Mouse (Mus musculus): Measurements from ENCODE around the gene Mst1. TPM values are rescaled to one million over a fixed set of nuclear protein-coding genes. Genes with fewer than 3 reads are reported as not detected.
A peak's percentile ranks its signal among the peaks of the same experiment; 100 is the strongest.

Gene Mst1
- polyA plus RNA-seq, 1 experiment from 2014 or later, result 2.2 TPM

DNA sequence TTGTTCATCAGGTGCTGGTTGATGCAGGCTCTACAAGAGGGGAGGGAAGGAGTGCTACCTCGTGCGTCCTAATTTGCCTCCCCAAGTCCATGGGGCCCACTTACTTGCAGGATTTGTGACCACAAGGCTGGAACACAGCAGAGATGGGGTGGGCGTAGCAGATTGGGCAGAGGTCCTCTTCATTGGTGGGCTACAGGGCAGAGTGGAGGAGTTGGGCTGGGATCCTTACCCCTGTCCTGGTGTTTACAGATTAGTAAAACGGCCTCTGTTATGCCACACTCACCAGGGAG, 28.4 kb upstream of the Mst1 start:
- no peaks in the 10 kb centered on the region for H3K9me3 ChIP-seq
- no peak overlapping the region for H3K9ac ChIP-seq
- H3K27me3 ChIP-seq, result no peaks in the 10 kb centered on the region
- peaks cover 57% of the 10 kb centered on the region for H3K4me1 ChIP-seq
- WGBS, result 80% methylated on average over 4 of the region's 4 CpGs
- peak overlapping the region; percentile 61; the same call in 1 of the 2 replicates for H3K27ac ChIP-seq
- no peak overlapping the region for H3K4me3 ChIP-seq
- ATAC-seq (ENCODE audit: insufficient number of reproducible peaks, low FRiP score, low TSS enrichment, low read depth), result no peak
- peaks cover 63% of the 10 kb centered on the region for H3K36me3 ChIP-seq
- H3K4me2 ChIP-seq, result no peak overlapping the region

DNA sequence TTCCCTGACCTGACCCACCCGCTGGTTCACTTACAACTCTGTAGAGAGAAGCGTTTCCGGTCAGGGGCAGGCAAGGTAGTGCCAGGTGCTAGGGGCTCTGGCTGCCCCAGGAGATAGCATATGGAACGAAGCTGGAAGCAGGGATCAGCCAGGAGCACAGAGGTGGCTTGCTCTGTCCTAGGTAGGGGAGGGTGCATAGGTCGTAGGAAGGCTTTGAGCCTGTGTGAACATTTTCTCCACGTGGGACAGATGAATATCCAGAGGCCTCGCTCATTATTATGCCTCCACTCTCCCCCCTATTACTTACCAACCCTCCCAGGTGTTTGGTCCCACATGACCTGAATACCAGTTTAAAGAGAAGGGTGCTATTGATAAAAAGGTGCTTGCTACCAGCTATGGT, 27.8 kb upstream of the Mst1 start:
- no peak overlapping the region for H3K4me2 ChIP-seq
- H3K9ac ChIP-seq, result no peak overlapping the region
- H3K36me3 ChIP-seq, result peaks cover 63% of the 10 kb centered on the region
- WGBS, result 67% methylated on average over 7 of the region's 7 CpGs
- H3K27ac ChIP-seq, result peak overlapping the region; percentile 61
- no peaks in the 10 kb centered on the region for H3K27me3 ChIP-seq
- H3K4me3 ChIP-seq, result no peak overlapping the region
- H3K9me3 ChIP-seq, result no peaks in the 10 kb centered on the region
- ATAC-seq (ENCODE audit: insufficient number of reproducible peaks, low FRiP score, low TSS enrichment, low read depth), result no peak
- peaks cover 57% of the 10 kb centered on the region for H3K4me1 ChIP-seq

DNA sequence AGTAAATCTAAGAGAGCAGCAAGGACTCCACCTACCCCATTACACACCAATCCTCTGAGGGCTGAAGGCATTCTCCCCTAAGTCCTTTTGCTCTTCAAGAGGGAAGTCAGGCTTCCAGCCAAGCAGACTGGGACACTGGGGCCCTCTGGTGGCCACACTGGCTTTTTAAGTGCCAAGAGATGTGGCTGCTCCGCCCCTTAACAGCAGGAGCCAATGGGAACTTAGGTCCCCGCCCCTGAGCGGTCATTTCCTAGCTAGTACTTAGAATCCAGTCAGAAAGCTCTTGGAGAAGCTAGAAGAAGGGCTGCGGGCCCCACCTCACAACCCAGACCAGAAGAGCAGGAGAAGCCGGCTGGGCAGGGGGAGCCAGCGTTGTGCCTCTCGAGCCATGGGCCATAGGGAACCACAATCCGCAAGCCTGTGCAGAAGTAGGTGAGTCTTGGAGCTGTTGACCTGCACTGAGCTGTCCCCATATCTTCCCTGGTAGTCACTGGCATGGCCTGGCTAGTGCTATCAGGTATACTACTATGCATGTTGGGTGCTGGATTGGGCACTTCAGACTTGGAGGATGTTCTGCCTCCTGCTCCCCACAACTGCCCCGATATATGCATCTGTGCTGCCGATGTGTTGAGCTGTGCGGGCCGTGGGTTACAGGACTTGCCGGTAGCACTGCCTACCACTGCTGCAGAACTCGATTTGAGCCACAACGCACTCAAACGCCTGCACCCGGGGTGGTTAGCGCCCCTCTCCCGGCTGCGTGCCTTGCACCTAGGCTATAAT, 27.2 kb upstream of the Mst1 start, which contains the start of gene Amigo3:
Gene Amigo3, plus strand, starts transcription at position 275 of the 780 bp plus-strand sequence.
- Histone ChIP-seq H3K27ac (peak within 1 kb of the TSS; percentile 72), H3K27me3 (no peaks in the 10 kb centered on the region), H3K4me3 (peak within 1 kb of the TSS; percentile 23), H3K4me2 (peak within 1 kb of the TSS; percentile 43), H3K36me3 (peaks cover 67% of the 10 kb centered on the region), H3K4me1 (peaks cover 50% of the 10 kb centered on the region), H3K9ac (no peak within 1 kb of the TSS), H3K9me3 (no peaks in the 10 kb centered on the region)
- ATAC-seq (ENCODE audit: insufficient number of reproducible peaks, low FRiP score, low TSS enrichment, low read depth), result peak; percentile 37
- WGBS, result 54% methylated on average over 20 of the region's 20 CpGs

DNA sequence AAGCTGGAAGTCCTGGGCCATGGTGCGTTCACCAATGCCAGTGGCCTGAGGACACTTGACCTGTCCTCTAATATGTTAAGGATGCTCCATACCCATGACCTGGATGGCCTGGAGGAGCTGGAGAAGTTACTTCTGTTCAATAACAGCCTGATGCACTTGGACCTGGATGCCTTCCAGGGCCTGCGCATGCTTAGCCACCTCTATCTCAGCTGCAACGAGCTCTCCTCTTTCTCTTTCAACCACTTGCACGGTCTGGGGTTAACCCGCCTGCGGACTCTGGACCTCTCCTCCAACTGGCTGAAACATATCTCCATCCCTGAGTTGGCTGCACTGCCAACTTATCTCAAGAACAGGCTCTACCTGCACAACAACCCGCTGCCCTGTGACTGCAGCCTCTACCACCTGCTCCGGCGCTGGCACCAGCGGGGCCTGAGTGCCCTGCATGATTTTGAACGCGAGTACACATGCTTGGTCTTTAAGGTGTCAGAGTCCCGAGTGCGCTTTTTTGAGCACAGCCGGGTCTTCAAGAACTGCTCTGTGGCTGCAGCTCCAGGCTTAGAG, 26.5 kb upstream of the Mst1 start:
- peaks cover 74% of the 10 kb centered on the region for H3K36me3 ChIP-seq
- H3K9ac ChIP-seq, result no peak overlapping the region
- H3K4me2 ChIP-seq, result peak overlapping the region; percentile 43; the same call in 1 of the 2 replicates
- 90% methylated on average over 15 of the region's 15 CpGs for WGBS
- H3K27ac ChIP-seq, result peak overlapping the region; percentile 72
- H3K4me1 ChIP-seq, result peaks cover 45% of the 10 kb centered on the region
- H3K4me3 ChIP-seq, result peak overlapping the region; percentile 23
- H3K27me3 ChIP-seq, result no peaks in the 10 kb centered on the region
- no peaks in the 10 kb centered on the region for H3K9me3 ChIP-seq
- ATAC-seq (ENCODE audit: insufficient number of reproducible peaks, low FRiP score, low TSS enrichment, low read depth), result no peak

DNA sequence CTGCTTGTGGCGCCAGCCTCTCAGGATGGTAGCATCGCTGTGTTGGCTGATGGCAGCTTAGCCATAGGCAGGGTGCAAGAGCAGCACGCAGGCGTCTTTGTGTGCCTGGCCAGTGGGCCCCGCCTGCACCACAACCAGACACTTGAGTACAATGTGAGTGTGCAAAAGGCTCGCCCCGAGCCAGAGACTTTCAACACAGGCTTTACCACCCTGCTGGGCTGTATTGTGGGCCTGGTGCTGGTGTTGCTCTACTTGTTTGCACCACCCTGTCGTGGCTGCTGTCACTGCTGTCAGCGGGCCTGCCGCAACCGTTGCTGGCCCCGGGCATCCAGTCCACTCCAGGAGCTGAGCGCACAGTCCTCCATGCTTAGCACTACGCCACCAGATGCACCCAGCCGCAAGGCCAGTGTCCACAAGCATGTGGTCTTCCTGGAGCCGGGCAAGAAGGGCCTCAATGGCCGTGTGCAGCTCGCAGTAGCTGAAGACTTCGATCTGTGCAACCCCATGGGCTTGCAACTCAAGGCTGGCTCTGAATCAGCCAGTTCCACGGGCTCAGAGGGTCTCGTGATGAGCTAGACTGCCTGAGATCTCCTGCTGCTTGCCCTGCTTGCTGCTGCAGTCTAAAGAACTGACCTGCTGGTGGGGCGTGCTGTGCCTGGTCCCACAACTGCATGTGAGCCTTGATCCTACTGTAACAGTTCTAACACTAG, 25.8 kb upstream of the Mst1 start:
- Histone ChIP-seq H3K27me3 (no peaks in the 10 kb centered on the region), H3K4me3 (no peak overlapping the region), H3K9ac (no peak overlapping the region), H3K4me2 (no peak overlapping the region), H3K4me1 (peaks cover 44% of the 10 kb centered on the region), H3K36me3 (peaks cover 81% of the 10 kb centered on the region), H3K27ac (no peak overlapping the region), H3K9me3 (no peaks in the 10 kb centered on the region)
- ATAC-seq (ENCODE audit: insufficient number of reproducible peaks, low FRiP score, low TSS enrichment, low read depth), result no peak
- 87% methylated on average over 22 of the region's 22 CpGs for WGBS

DNA sequence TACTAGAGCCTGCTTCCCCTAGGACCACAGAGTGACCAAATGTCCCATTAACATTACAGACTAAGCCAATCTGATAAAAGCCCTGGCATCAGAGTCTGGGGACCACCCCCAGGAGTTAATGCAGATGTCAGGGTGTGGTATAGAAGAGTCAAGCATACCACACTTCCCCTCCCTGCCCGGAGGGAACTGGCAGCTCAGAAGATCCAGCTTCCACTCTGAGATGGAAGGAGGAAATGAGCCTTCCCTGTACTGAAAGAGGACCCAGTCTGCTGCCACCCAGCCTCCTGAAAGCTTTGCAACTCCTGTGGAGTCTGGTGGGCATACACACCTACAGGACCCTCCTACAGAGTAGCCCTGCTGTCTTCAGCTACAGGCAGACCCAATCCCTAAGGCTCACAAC, 25.2 kb upstream of the Mst1 start:
- Histone ChIP-seq H3K4me3 (no peak overlapping the region), H3K36me3 (peaks cover 87% of the 10 kb centered on the region), H3K9me3 (no peaks in the 10 kb centered on the region), H3K27ac (no peak overlapping the region), H3K4me2 (no peak overlapping the region), H3K9ac (no peak overlapping the region), H3K4me1 (peaks cover 38% of the 10 kb centered on the region), H3K27me3 (no peaks in the 10 kb centered on the region)
- 71% methylated on average over 1 of the region's 1 CpGs for whole genome bisulfite sequencing
- no peak for ATAC-seq (ENCODE audit: insufficient number of reproducible peaks, low FRiP score, low TSS enrichment, low read depth)

GRCm38 (mm10) chr9:108055661-108056237, 24.5 kb upstream of the Mst1 start:
- Histone ChIP-seq H3K27me3 (no peaks in the 10 kb centered on the region), H3K27ac (no peak overlapping the region), H3K9ac (no peak overlapping the region), H3K36me3 (peaks cover 88% of the 10 kb centered on the region), H3K4me2 (no peak overlapping the region), H3K4me3 (no peak overlapping the region), H3K4me1 (peaks cover 31% of the 10 kb centered on the region), H3K9me3 (no peaks in the 10 kb centered on the region)
- WGBS, result 84% methylated on average over 6 of the region's 6 CpGs
- no peak for ATAC-seq (ENCODE audit: insufficient number of reproducible peaks, low FRiP score, low TSS enrichment, low read depth)

DNA sequence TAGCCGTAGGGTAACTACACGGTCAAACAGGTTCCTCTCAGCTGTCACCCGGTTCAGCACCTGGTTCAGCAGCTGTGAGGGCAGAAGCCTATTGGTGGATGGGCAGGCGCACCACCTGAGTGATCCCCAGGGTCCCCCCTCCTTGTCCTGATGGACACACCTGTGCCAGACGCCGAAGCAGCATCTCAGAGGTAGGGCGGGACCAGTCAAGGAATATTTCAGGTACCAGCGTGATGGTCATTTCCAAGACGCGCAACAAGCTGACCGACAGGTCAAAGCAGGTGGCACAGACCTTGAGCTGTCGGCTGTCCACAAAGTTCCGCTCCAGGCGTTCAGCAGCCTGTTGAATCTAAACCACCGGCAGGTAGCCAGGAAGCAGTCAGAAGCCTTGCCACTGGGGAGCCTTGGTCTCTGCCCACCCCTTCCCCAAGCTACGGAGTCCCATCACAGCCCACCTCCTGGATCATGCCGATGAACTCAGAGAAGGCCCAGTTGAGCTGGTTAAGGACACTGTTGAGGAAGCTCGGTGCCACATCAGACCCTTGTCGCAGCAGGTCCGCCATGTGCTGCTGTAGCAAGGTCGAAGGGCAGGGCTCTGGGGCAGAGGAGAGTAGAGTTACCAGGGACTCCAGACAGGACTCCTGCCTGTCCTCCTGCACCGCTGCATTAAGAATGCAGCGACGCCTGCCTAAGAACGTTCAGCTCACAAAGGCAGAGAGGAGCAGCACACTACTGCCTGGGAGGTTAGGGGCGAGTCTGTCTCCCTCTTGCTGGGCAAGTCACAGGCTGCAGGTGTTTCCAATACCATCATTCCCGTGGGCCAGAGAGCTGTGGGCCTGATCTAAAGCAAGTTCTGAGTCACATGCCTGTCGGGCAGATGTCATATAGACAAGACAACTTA, 23.6 kb upstream of the Mst1 start:
- Histone ChIP-seq H3K27me3 (no peaks in the 10 kb centered on the region), H3K27ac (no peak overlapping the region), H3K9me3 (no peaks in the 10 kb centered on the region), H3K36me3 (peaks cover 88% of the 10 kb centered on the region), H3K9ac (no peak overlapping the region), H3K4me1 (peaks cover 22% of the 10 kb centered on the region), H3K4me3 (no peak overlapping the region), H3K4me2 (no peak overlapping the region)
- ATAC-seq (ENCODE audit: insufficient number of reproducible peaks, low FRiP score, low TSS enrichment, low read depth), result no peak
- WGBS, result 79% methylated on average over 28 of the region's 28 CpGs

- WGBS, result 80% methylated on average over 5 of the region's 5 CpGs
- H3K27ac ChIP-seq, result no peak overlapping the region
- H3K4me2 ChIP-seq, result no peak overlapping the region
- H3K9ac ChIP-seq, result no peak overlapping the region
- peaks cover 88% of the 10 kb centered on the region for H3K36me3 ChIP-seq
- no peak overlapping the region for H3K4me3 ChIP-seq
- H3K4me1 ChIP-seq, result peaks cover 17% of the 10 kb centered on the region
- no peak for ATAC-seq (ENCODE audit: insufficient number of reproducible peaks, low FRiP score, low TSS enrichment, low read depth)
- H3K9me3 ChIP-seq, result no peaks in the 10 kb centered on the region
- no peaks in the 10 kb centered on the region for H3K27me3 ChIP-seq
Measured at GRCm38 (mm10) chr9:108057262-108057562, 23.0 kb upstream of the Mst1 start.

- WGBS, result 94% methylated on average over 9 of the region's 9 CpGs
- Histone ChIP-seq H3K9me3 (no peaks in the 10 kb centered on the region), H3K4me2 (no peak overlapping the region), H3K27ac (no peak overlapping the region), H3K9ac (no peak overlapping the region), H3K4me3 (no peak overlapping the region), H3K4me1 (peaks cover 6% of the 10 kb centered on the region), H3K36me3 (peaks cover 99% of the 10 kb centered on the region), H3K27me3 (no peaks in the 10 kb centered on the region)
- ATAC-seq (ENCODE audit: insufficient number of reproducible peaks, low FRiP score, low TSS enrichment, low read depth), result no peak
Measured at GRCm38 (mm10) chr9:108058291-108058690, 21.9 kb upstream of the Mst1 start.

GRCm38 (mm10) chr9:108062142-108062541, 18.1 kb upstream of the Mst1 start:
- Histone ChIP-seq H3K9me3 (no peaks in the 10 kb centered on the region), H3K9ac (no peak overlapping the region), H3K27ac (no peak overlapping the region), H3K4me2 (no peak overlapping the region), H3K4me1 (no peaks in the 10 kb centered on the region), H3K36me3 (peaks cover 77% of the 10 kb centered on the region), H3K4me3 (no peak overlapping the region), H3K27me3 (no peaks in the 10 kb centered on the region)
- 86% methylated on average over 3 of the region's 3 CpGs for WGBS
- no peak for ATAC-seq (ENCODE audit: insufficient number of reproducible peaks, low FRiP score, low TSS enrichment, low read depth)
